Mouse (Mus musculus) layer of hippocampus, adult 9-10 months (tissue): ENCODE measurements around the gene Abhd6.
A peak's percentile ranks its signal among the peaks of the same experiment; 100 is the strongest.

Experiments used
- DNase-seq: peaks from one replicate; pipeline ENCODE4 v3.0.0; 2022; ENCODE audit warnings: low spot score

Abhd6 gene

GRCm38 (mm10) chr14:8002432-8003092, at the start of gene Abhd6:
Gene Abhd6 (plus strand): TSS chr14:8002902.
- DNase-seq: peak; percentile 69

GRCm38 (mm10) chr14:7954071-7954471, 48.6 kb upstream of the Abhd6 start:
- no peak for DNase-seq

- no peak for DNase-seq
These were observed 46.3 kb upstream of the Abhd6 start for GRCm38 (mm10) chr14:7956427-7956826.

- no peak for DNase-seq
These were observed 45.7 kb upstream of the Abhd6 start, which contains the start of gene Gm45521 for GRCm38 (mm10) chr14:7957049-7957448. Gene Gm45521 (plus strand): TSS chr14:7957288.

- peak; percentile 26 for DNase-seq
These were observed 42.1 kb upstream of the Abhd6 start for GRCm38 (mm10) chr14:7960616-7961015.

- DNase-seq: no peak
These were observed 41.0 kb upstream of the Abhd6 start for GRCm38 (mm10) chr14:7961714-7962113.

GRCm38 (mm10) chr14:7962626-7963025, 40.1 kb upstream of the Abhd6 start:
- no peak for DNase-seq

- no peak for DNase-seq
These were observed 39.5 kb upstream of the Abhd6 start for GRCm38 (mm10) chr14:7963160-7963559.

GRCm38 (mm10) chr14:7964219-7964889, 38.3 kb upstream of the Abhd6 start:
- peak; percentile 84 for DNase-seq

- DNase-seq: no peak
These were observed 30.7 kb upstream of the Abhd6 start for GRCm38 (mm10) chr14:7971889-7972493.

- DNase-seq: no peak
These were observed 28.1 kb upstream of the Abhd6 start for GRCm38 (mm10) chr14:7974643-7975042.

GRCm38 (mm10) chr14:7975177-7975576, 27.5 kb upstream of the Abhd6 start:
- DNase-seq: no peak

GRCm38 (mm10) chr14:7977471-7977870, 25.2 kb upstream of the Abhd6 start:
- no peak for DNase-seq

GRCm38 (mm10) chr14:7978183-7978582, 24.5 kb upstream of the Abhd6 start:
- DNase-seq: no peak

- DNase-seq: no peak
These were observed 21.5 kb upstream of the Abhd6 start for GRCm38 (mm10) chr14:7981226-7981625.

- no peak for DNase-seq
These were observed 15.8 kb upstream of the Abhd6 start for GRCm38 (mm10) chr14:7986913-7987312.

- DNase-seq: no peak
These were observed 13.3 kb upstream of the Abhd6 start for GRCm38 (mm10) chr14:7989371-7989770.

- no peak for DNase-seq
These were observed 12.7 kb upstream of the Abhd6 start for GRCm38 (mm10) chr14:7989961-7990360.

GRCm38 (mm10) chr14:7991108-7991776, 11.5 kb upstream of the Abhd6 start:
- no peak for DNase-seq

- no peak for DNase-seq
These were observed 10.5 kb upstream of the Abhd6 start for GRCm38 (mm10) chr14:7992158-7992557.

GRCm38 (mm10) chr14:7994271-7994767, 8.4 kb upstream of the Abhd6 start, which contains the start of gene Dnase1l3:
Gene Dnase1l3 (minus strand): TSS chr14:7994573.
- no peak for DNase-seq

- peak; percentile 94 for DNase-seq
These were observed 5.4 kb upstream of the Abhd6 start for GRCm38 (mm10) chr14:7997255-7997696.
